Mouse (Mus musculus) liver, postnatal 0 days (tissue): ENCODE measurements around the gene Ccdc105. TPM values are rescaled to one million over a fixed set of nuclear protein-coding genes. Genes with fewer than 3 reads are reported as not detected.

Experiments used
- ATAC-seq: fragments of 200-750 bp; cut with Nextera tagmentation; 2 replicates; pipeline ENCODE4 v1.8.0; 2017; ENCODE audit warnings: mild to moderate bottlenecking, moderate library complexity
- DNase-seq: peaks from one replicate; pipeline ENCODE4 v3.0.0-alpha.2; 2016
- H3K27ac ChIP-seq: fragments of 300-500 bp; sonication (generic); 2 replicates; pipeline ENCODE4 v1.5.1; 2014; ENCODE audit warnings: antibody characterized with exemption, moderate library complexity, mild to moderate bottlenecking, low read depth
- H3K27me3 ChIP-seq: fragments of 300-500 bp; sonication (generic); 2 replicates; pipeline ENCODE4 v1.6.1; 2014; ENCODE audit warnings: low read length, control low read depth, mixed read lengths; ENCODE audit not compliant: insufficient read depth
- H3K36me3 ChIP-seq: fragments of 300-500 bp; sonication (generic); replicated peaks from 2 replicates; pipeline ENCODE4 v1.6.1; 2014; ENCODE audit warnings: mild to moderate bottlenecking, control low read depth, low read length, moderate library complexity, mixed read lengths; ENCODE audit not compliant: insufficient read depth
- H3K4me1 ChIP-seq: fragments of 300-500 bp; sonication (generic); 2 replicates; pipeline ENCODE4 v1.6.1; 2014; ENCODE audit warnings: antibody characterized with exemption, mild to moderate bottlenecking, control low read depth; ENCODE audit not compliant: insufficient read depth
- H3K4me2 ChIP-seq: fragments of 300-500 bp; sonication (generic); 2 replicates; pipeline ENCODE4 v1.6.1; 2014; ENCODE audit warnings: low read depth, mild to moderate bottlenecking, low read length, moderate library complexity, mixed read lengths
- H3K4me3 ChIP-seq: fragments of 300-500 bp; sonication (generic); 2 replicates; pipeline ENCODE4 v1.5.1; 2014; ENCODE audit warnings: low read depth, low read length
- H3K9ac ChIP-seq: fragments of 300-500 bp; sonication (generic); replicated peaks from 2 replicates; pipeline ENCODE4 v1.6.1; 2014; ENCODE audit warnings: mild to moderate bottlenecking, moderate library complexity
- H3K9me3 ChIP-seq: fragments of 300-500 bp; sonication (generic); 2 replicates; pipeline ENCODE4 v1.6.1; 2016; ENCODE audit warnings: mild to moderate bottlenecking, control low read depth, low read length, mixed read lengths
- CTCF ChIP-seq: sonication (generic); IDR thresholded peaks from 2 replicates; pipeline ENCODE4 v1.5.1; 2016; ENCODE audit warnings: antibody characterized with exemption, low read depth
- EP300 ChIP-seq: IDR thresholded peaks from 2 replicates; pipeline ENCODE4 v1.6.1; 2016; ENCODE audit warnings: antibody characterized with exemption, low read depth, mild to moderate bottlenecking
- WGBS: fragments of 180-500 bp; shearing (Covaris S2); extraction: QIAGEN DNeasy Blood & Tissue Kit; methylation state at CpG from one replicate; pipeline ENCODE4 v1.1.7; 2014; ENCODE audit not compliant: insufficient replicate concordance; 5-methylcytosine and 5-hydroxymethylcytosine counted together
- polyA plus RNA-seq: library from polyadenylated mRNA; unstranded; fragments of >200 nt; fragmentation: Nextera tagmentation; extraction: Ambion mirVana; gene quantifications from 2 replicates; pipeline ENCODE4 v1.2.1, GENCODE M21; 2015

Ccdc105 gene
- polyA plus RNA-seq, 1 experiment from 2014 or later = not detected

- ATAC-seq (no peak), DNase-seq (no peak)
- Histone ChIP-seq H3K9ac (no peak overlapping the region), H3K27ac (no peak overlapping the region), H3K4me2 (no peak overlapping the region), H3K4me3 (no peak overlapping the region), H3K36me3 (no peaks in the 10 kb centered on the region), H3K27me3 (no peaks in the 10 kb centered on the region), H3K9me3 (no peaks in the 10 kb centered on the region), H3K4me1 (no peaks in the 10 kb centered on the region)
- WGBS = 72% methylated on average over 5 of the region's 5 CpGs
- no peak for TF ChIP-seq EP300
- no peak for TF ChIP-seq CTCF
Measured at GRCm38 (mm10) chr10:78722036-78722435, 30.8 kb downstream of the Ccdc105 start.

- ATAC-seq = no peak
- no peaks in the 10 kb centered on the region for H3K36me3 ChIP-seq
- no peak within 1 kb of the TSS for H3K27ac ChIP-seq
- DNase-seq = no peak
- no peak within 1 kb of the TSS for H3K4me2 ChIP-seq
- H3K4me3 ChIP-seq = no peak within 1 kb of the TSS
- no peak within 1 kb of the TSS for H3K9ac ChIP-seq
- H3K27me3 ChIP-seq = no peaks in the 10 kb centered on the region
- H3K4me1 ChIP-seq = no peaks in the 10 kb centered on the region
- TF ChIP-seq CTCF (no peak), EP300 (no peak)
- no peaks in the 10 kb centered on the region for H3K9me3 ChIP-seq
- 61% methylated on average over 11 of the region's 11 CpGs for WGBS
Measured at GRCm38 (mm10) chr10:78718056-78718455, 34.8 kb downstream of the Ccdc105 start, which contains the start of gene Casp14. Gene Casp14 (minus strand): TSS chr10:78718294.

- H3K9ac ChIP-seq = no peak overlapping the region
- DNase-seq = no peak
- no peaks in the 10 kb centered on the region for H3K27me3 ChIP-seq
- TF ChIP-seq EP300 = no peak
- no peak for TF ChIP-seq CTCF
- H3K4me3 ChIP-seq = no peak overlapping the region
- H3K9me3 ChIP-seq = no peaks in the 10 kb centered on the region
- H3K4me2 ChIP-seq = no peak overlapping the region
- no peak overlapping the region for H3K27ac ChIP-seq
- ATAC-seq = no peak
- H3K4me1 ChIP-seq = no peaks in the 10 kb centered on the region
- H3K36me3 ChIP-seq = no peaks in the 10 kb centered on the region
Measured at GRCm38 (mm10) chr10:78716231-78716630, 36.6 kb downstream of the Ccdc105 start.

GRCm38 (mm10) chr10:78715156-78715555 is 37.7 kb downstream of the Ccdc105 start:
- Histone ChIP-seq H3K4me3 (no peak overlapping the region), H3K9ac (no peak overlapping the region), H3K36me3 (no peaks in the 10 kb centered on the region), H3K9me3 (no peaks in the 10 kb centered on the region), H3K27ac (no peak overlapping the region), H3K4me1 (peaks cover 4% of the 10 kb centered on the region), H3K4me2 (no peak overlapping the region), H3K27me3 (no peaks in the 10 kb centered on the region)
- ATAC-seq (no peak), DNase-seq (no peak)
- TF ChIP-seq EP300 (no peak), CTCF (no peak)
- 82% methylated on average over 7 of the region's 7 CpGs for WGBS

GRCm38 (mm10) chr10:78714129-78714528 is 38.7 kb downstream of the Ccdc105 start:
- 41% methylated on average over 6 of the region's 6 CpGs for WGBS
- Histone ChIP-seq H3K36me3 (no peaks in the 10 kb centered on the region), H3K4me1 (peaks cover 4% of the 10 kb centered on the region)

GRCm38 (mm10) chr10:78710706-78711105 is 42.2 kb downstream of the Ccdc105 start:
- Histone ChIP-seq H3K9ac (no peak overlapping the region), H3K9me3 (no peaks in the 10 kb centered on the region), H3K27ac (no peak overlapping the region), H3K27me3 (no peaks in the 10 kb centered on the region), H3K4me1 (peaks cover 4% of the 10 kb centered on the region), H3K36me3 (no peaks in the 10 kb centered on the region), H3K4me3 (no peak overlapping the region), H3K4me2 (no peak overlapping the region)
- ATAC-seq (0 out of 2 replicates have a peak, but pooled peaks have one; percentile 44), DNase-seq (no peak)
- no peak for TF ChIP-seq CTCF
- no peak for TF ChIP-seq EP300

More at GRCm38 (mm10) chr10:78714129-78714528, 38.7 kb downstream of the Ccdc105 start:
- Histone ChIP-seq H3K4me3 (no peak overlapping the region), H3K9ac (no peak overlapping the region), H3K9me3 (no peaks in the 10 kb centered on the region), H3K4me2 (no peak overlapping the region), H3K27ac (no peak overlapping the region), H3K27me3 (no peaks in the 10 kb centered on the region)
- TF ChIP-seq CTCF = no peak
- no peak for TF ChIP-seq EP300
- ATAC-seq = no peak
- DNase-seq = no peak

GRCm38 (mm10) chr10:78700881-78701280 is 52.0 kb downstream of the Ccdc105 start:
- DNase-seq (no peak), ATAC-seq (no peak)
- Histone ChIP-seq H3K27ac (no peak overlapping the region), H3K9ac (no peak overlapping the region), H3K9me3 (no peaks in the 10 kb centered on the region), H3K4me2 (no peak overlapping the region), H3K4me3 (no peak overlapping the region), H3K4me1 (no peaks in the 10 kb centered on the region), H3K36me3 (no peaks in the 10 kb centered on the region), H3K27me3 (no peaks in the 10 kb centered on the region)
- TF ChIP-seq EP300 = no peak
- TF ChIP-seq CTCF = no peak
- WGBS = 48% methylated on average over 3 of the region's 3 CpGs

Other genes starting within 250 kb of the Ccdc105 start
- gene Olfr1358, start 235.6 kb downstream of the Ccdc105 start, polyA plus RNA-seq = 0.09 TPM in 1 of 2 replicates, not detected in the other
- 37.1 and 39.1 TPM in 2 replicates for gene Ilvbl, start 178.7 kb downstream of the Ccdc105 start, polyA plus RNA-seq
- gene Syde1, start 161.1 kb downstream of the Ccdc105 start, polyA plus RNA-seq = 1.5 TPM in 2 replicates
- not detected in 2 replicates for gene Olfr1357, start 135.0 kb downstream of the Ccdc105 start, polyA plus RNA-seq
- not detected in 2 replicates for gene Casp14, start 34.8 kb downstream of the Ccdc105 start, polyA plus RNA-seq
- gene Slc1a6, start 27.4 kb upstream of the Ccdc105 start, polyA plus RNA-seq = 0.08 and 0.13 TPM in 2 replicates
- gene Olfr1356, start 99.1 kb upstream of the Ccdc105 start, polyA plus RNA-seq = not detected in 2 replicates
- gene Olfr1355, start 122.5 kb upstream of the Ccdc105 start, polyA plus RNA-seq = not detected in 2 replicates
- not detected in 2 replicates for gene Olfr1354, start 160.1 kb upstream of the Ccdc105 start, polyA plus RNA-seq
- not detected in 2 replicates for gene Olfr8, start 197.6 kb upstream of the Ccdc105 start, polyA plus RNA-seq
- gene Olfr1353, start 210.2 kb upstream of the Ccdc105 start, polyA plus RNA-seq = not detected in 2 replicates
- gene Olfr1352, start 228.0 kb upstream of the Ccdc105 start, polyA plus RNA-seq = not detected in 2 replicates